ENCODE assay signal across 8 mouse cellular contexts in the genomic region with DNA sequence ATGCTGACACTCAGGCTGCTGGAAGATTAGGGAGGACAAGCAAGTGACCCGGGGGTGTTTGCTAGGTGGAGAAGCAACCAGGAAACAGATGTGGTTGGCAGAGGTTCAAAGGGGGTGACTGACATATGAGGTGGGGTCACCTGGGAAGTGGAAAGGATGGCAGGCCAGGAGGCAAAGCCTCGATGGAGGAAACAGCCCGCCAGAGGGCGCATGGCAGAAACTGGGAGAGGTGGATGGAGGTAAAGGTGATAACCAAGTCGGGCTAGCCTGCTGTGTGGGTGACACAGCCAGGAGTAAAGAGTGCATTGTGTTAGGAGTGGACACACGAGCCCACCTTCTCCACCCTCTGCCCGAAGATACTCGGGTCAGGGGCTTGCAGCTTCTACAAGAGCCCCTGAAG. TPM values are rescaled to one million over a fixed set of nuclear protein-coding genes. Genes with fewer than 3 reads are reported as not detected.
DNase-seq lines count a peak whose midpoint lies in the region; ATAC-seq lines count a peak whose summit lies in the region.

No protein-coding gene starts in this region.

- H3K4me2 ChIP-seq in hindbrain, embryonic 16.5 days (ENCODE audit: low read length) = no peak overlapping the region

- no peaks in the 10 kb centered on the region for H3K36me3 ChIP-seq in hindbrain, embryonic 16.5 days (ENCODE audit: control insufficient read depth, insufficient read depth, low read length)

- H3K4me1 ChIP-seq in hindbrain, embryonic 16.5 days (ENCODE audit: control insufficient read depth, insufficient read depth, low read depth, low read length) = peaks cover 31% of the 10 kb centered on the region

- WGBS in hindbrain, embryonic 16.5 days = 32% methylated on average over 8 of the region's 8 CpGs

- intact Hi-C loops in heart, postnatal 14 days (cut with DNase I) = loop anchor here (2.0 to 5.0 kb wide), 4 partner anchors 31 to 222 kb away; a partner anchor contains a TSS

- H3K27ac ChIP-seq in hindbrain, embryonic 16.5 days (ENCODE audit: low read depth, low read length) = no peak overlapping the region

- DNase-seq in heart, postnatal 14 days = peak; percentile 64 to 73
- DNase-seq in heart, adult 11 months = no peak
- DNase-seq in right cerebral cortex, postnatal 14 days = peak; percentile 57
- DNase-seq in right cerebral cortex, postnatal 25 days = no peak
- peak; percentile 44 for DNase-seq in brain, adult 2 months (ENCODE audit: low read depth, low spot score)
- peak; percentile 34 for DNase-seq in lung, postnatal 25 days (ENCODE audit: low spot score)

- no peaks in the 10 kb centered on the region for H3K9me3 ChIP-seq in hindbrain, embryonic 16.5 days (ENCODE audit: control insufficient read depth, low read length)

- no peak for ATAC-seq in erythroid progenitor cell, adult 5-6 weeks (replicated peaks; ENCODE audit: low FRiP score, poor library complexity, severe bottlenecking)
- ATAC-seq in hindbrain, embryonic 16.5 days = no peak

- H3K27me3 ChIP-seq in hindbrain, embryonic 16.5 days (replicated peaks; ENCODE audit: control insufficient read depth, insufficient read depth, low read length) = peaks cover 7% of the 10 kb centered on the region

- H3K4me3 ChIP-seq in hindbrain, embryonic 16.5 days (ENCODE audit: low read length) = no peak overlapping the region

- no peak overlapping the region for H3K9ac ChIP-seq in hindbrain, embryonic 16.5 days (ENCODE audit: low read depth, low read length)

RNA-seq across cellular contexts. Expression of a gene that starts 11.8 kb away (rescaled TPM):
- total RNA-seq in heart, postnatal 14 days (2021) = over 10,000 TPM; 11,266 to 12,112 TPM
- total RNA-seq in erythroid progenitor cell, adult 5-6 weeks (2015; ENCODE audit: low replicate concordance) = not detected in 2 replicates
- total RNA-seq in erythroid progenitor cell, adult 5-6 weeks (2017; ENCODE audit: low replicate concordance) = not detected in 2 replicates
- polyA plus RNA-seq in hindbrain, embryonic 16.5 days (2015; fragmentation: Nextera tagmentation; extraction: Ambion mirVana) = 1.1 and 2.3 TPM in 2 replicates

RNA-seq across cellular contexts. Expression of a gene that starts 17.1 kb away (rescaled TPM):
- 1 to 10 TPM; 9.1 TPM for total RNA-seq in heart, postnatal 14 days (2021)
- total RNA-seq in erythroid progenitor cell, adult 5-6 weeks (2015; ENCODE audit: low replicate concordance) = 1.3 TPM in 1 of 2 replicates, not detected in the other
- total RNA-seq in erythroid progenitor cell, adult 5-6 weeks (2017; ENCODE audit: low replicate concordance) = 0.77 TPM in 1 of 2 replicates, not detected in the other
- polyA plus RNA-seq in hindbrain, embryonic 16.5 days (2015; fragmentation: Nextera tagmentation; extraction: Ambion mirVana) = 12.3 and 13.6 TPM in 2 replicates

Comparison
In these comparisons a context has a peak if more than half of its experiments do, and no peak if none do; other contexts are left out.
1. DNase-seq: peak in heart, postnatal 14 days (2 of 2), right cerebral cortex, postnatal 14 days (single experiment), brain, adult 2 months (single experiment) and lung, postnatal 25 days (single experiment); none in heart, adult 11 months (single experiment) and right cerebral cortex, postnatal 25 days (single experiment).
2. RNA of a gene that starts 11.8 kb away (total RNA-seq): 11,266 to 12,112 TPM in heart, postnatal 14 days; not detected in erythroid progenitor cell, adult 5-6 weeks; every median in the first group is over 1,000 times any median in the second.
3. RNA of a gene that starts 17.1 kb away (total RNA-seq): 9.1 TPM in heart, postnatal 14 days; 0.77 to 1.3 TPM in erythroid progenitor cell, adult 5-6 weeks; every median in the first group is over 4 times any median in the second.